Mouse (Mus musculus): ENCODE measurements at regions not wholly inside any gene's neighbourhood (a gene's known extent, or its start where the extent isn't known, plus 50 kb on each side); places are given as distances from the start of the nearest gene placed in this dataset.
A peak's percentile ranks its signal among the peaks of the same experiment; 100 is the strongest.

GRCm38 (mm10) chr4:52099187-52099586 is 339.9 kb upstream of the Smc2 start:
- Histone ChIP-seq H3K4me2 (no peak overlapping the region), H3K27me3 (no peaks in the 10 kb centered on the region), H3K27ac (replicated peaks) (no peak overlapping the region), H3K9me3 (no peaks in the 10 kb centered on the region), H3K9ac (no peak overlapping the region), H3K4me1 (replicated peaks) (no peaks in the 10 kb centered on the region), H3K4me3 (no peak overlapping the region), H3K36me3 (no peaks in the 10 kb centered on the region)
- no peak for ATAC-seq (ENCODE audit: low read depth)
- WGBS: 73% methylated on average over 3 of the region's 3 CpGs

- whole genome bisulfite sequencing: 83% methylated on average over 12 of the region's 12 CpGs
- ATAC-seq (ENCODE audit: low read depth): no peak
- Histone ChIP-seq H3K4me2 (no peak overlapping the region), H3K4me3 (no peak overlapping the region), H3K4me1 (replicated peaks) (no peaks in the 10 kb centered on the region), H3K27ac (replicated peaks) (no peak overlapping the region), H3K27me3 (no peaks in the 10 kb centered on the region), H3K36me3 (no peaks in the 10 kb centered on the region), H3K9ac (no peak overlapping the region), H3K9me3 (no peaks in the 10 kb centered on the region)
These were observed 333.2 kb upstream of the Smc2 start for GRCm38 (mm10) chr4:52105887-52106286.

- no peak for ATAC-seq (ENCODE audit: low read depth)
- Histone ChIP-seq H3K4me3 (no peak overlapping the region), H3K9ac (no peak overlapping the region), H3K4me1 (replicated peaks) (no peaks in the 10 kb centered on the region), H3K4me2 (no peak overlapping the region), H3K27me3 (no peaks in the 10 kb centered on the region), H3K27ac (replicated peaks) (no peak overlapping the region), H3K9me3 (no peaks in the 10 kb centered on the region), H3K36me3 (no peaks in the 10 kb centered on the region)
- WGBS: 67% methylated on average over 4 of the region's 4 CpGs
These were observed 321.2 kb upstream of the Smc2 start for GRCm38 (mm10) chr4:52117765-52118290.

- H3K4me2 ChIP-seq: no peak overlapping the region
- no peak overlapping the region for H3K9ac ChIP-seq
- no peaks in the 10 kb centered on the region for H3K27me3 ChIP-seq
- H3K27ac ChIP-seq (replicated peaks): no peak overlapping the region
- ATAC-seq (ENCODE audit: low read depth): no peak
- no peaks in the 10 kb centered on the region for H3K4me1 ChIP-seq (replicated peaks)
- H3K9me3 ChIP-seq: no peaks in the 10 kb centered on the region
- H3K4me3 ChIP-seq: no peak overlapping the region
- H3K36me3 ChIP-seq: no peaks in the 10 kb centered on the region
- 67% methylated on average over 3 of the region's 3 CpGs for WGBS
These were observed 320.5 kb upstream of the Smc2 start for GRCm38 (mm10) chr4:52118439-52119072.

GRCm38 (mm10) chr4:52152565-52153164 is 286.4 kb upstream of the Smc2 start:
- ATAC-seq (ENCODE audit: low read depth): no peak
- no peaks in the 10 kb centered on the region for H3K27me3 ChIP-seq
- H3K9me3 ChIP-seq: no peaks in the 10 kb centered on the region
- H3K9ac ChIP-seq: no peak overlapping the region
- H3K4me2 ChIP-seq: no peak overlapping the region
- no peaks in the 10 kb centered on the region for H3K4me1 ChIP-seq (replicated peaks)
- no peak overlapping the region for H3K4me3 ChIP-seq
- no peaks in the 10 kb centered on the region for H3K36me3 ChIP-seq
- no peak overlapping the region for H3K27ac ChIP-seq (replicated peaks)
- WGBS: 82% methylated on average over 6 of the region's 6 CpGs

- WGBS: 79% methylated on average over 4 of the region's 4 CpGs
- no peaks in the 10 kb centered on the region for H3K36me3 ChIP-seq
- no peak overlapping the region for H3K4me3 ChIP-seq
- no peak overlapping the region for H3K9ac ChIP-seq
- H3K27me3 ChIP-seq: no peaks in the 10 kb centered on the region
- H3K9me3 ChIP-seq: no peaks in the 10 kb centered on the region
- no peak overlapping the region for H3K27ac ChIP-seq (replicated peaks)
- H3K4me2 ChIP-seq: no peak overlapping the region
- H3K4me1 ChIP-seq (replicated peaks): no peaks in the 10 kb centered on the region
- no peak for ATAC-seq (ENCODE audit: low read depth)
These were observed 262.8 kb upstream of the Smc2 start for GRCm38 (mm10) chr4:52176240-52176639.

GRCm38 (mm10) chr4:52197777-52198176 is 241.3 kb upstream of the Smc2 start:
- no peaks in the 10 kb centered on the region for H3K4me1 ChIP-seq (replicated peaks)
- no peaks in the 10 kb centered on the region for H3K27me3 ChIP-seq
- H3K9ac ChIP-seq: no peak overlapping the region
- peak; percentile 75 for ATAC-seq (ENCODE audit: low read depth)
- no peaks in the 10 kb centered on the region for H3K9me3 ChIP-seq
- no peak overlapping the region for H3K27ac ChIP-seq (replicated peaks)
- no peak overlapping the region for H3K4me3 ChIP-seq
- no peak overlapping the region for H3K4me2 ChIP-seq
- 57% methylated on average over 3 of the region's 3 CpGs for WGBS
- no peaks in the 10 kb centered on the region for H3K36me3 ChIP-seq

GRCm38 (mm10) chr4:52210601-52211000 is 228.4 kb upstream of the Smc2 start:
- Histone ChIP-seq H3K4me2 (no peak overlapping the region), H3K4me3 (no peak overlapping the region), H3K4me1 (replicated peaks) (peaks cover 15% of the 10 kb centered on the region), H3K36me3 (no peaks in the 10 kb centered on the region), H3K27me3 (peaks cover 3% of the 10 kb centered on the region; the same call in 1 of the 2 replicates), H3K9me3 (no peaks in the 10 kb centered on the region), H3K9ac (no peak overlapping the region), H3K27ac (replicated peaks) (no peak overlapping the region)
- ATAC-seq (ENCODE audit: low read depth): no peak

- Histone ChIP-seq H3K9me3 (no peaks in the 10 kb centered on the region), H3K4me1 (replicated peaks) (peaks cover 15% of the 10 kb centered on the region), H3K4me3 (no peak overlapping the region), H3K4me2 (no peak overlapping the region), H3K27ac (replicated peaks) (no peak overlapping the region), H3K9ac (no peak overlapping the region), H3K36me3 (no peaks in the 10 kb centered on the region), H3K27me3 (peaks cover 3% of the 10 kb centered on the region; the same call in 1 of the 2 replicates)
- ATAC-seq (ENCODE audit: low read depth): peak; percentile 59
- WGBS: 12% methylated on average over 5 of the region's 5 CpGs
These were observed 228.0 kb upstream of the Smc2 start for GRCm38 (mm10) chr4:52211022-52211421.

GRCm38 (mm10) chr4:52213363-52213762 is 225.7 kb upstream of the Smc2 start:
- Histone ChIP-seq H3K4me1 (replicated peaks) (peaks cover 15% of the 10 kb centered on the region), H3K4me2 (no peak overlapping the region), H3K27ac (replicated peaks) (no peak overlapping the region), H3K4me3 (no peak overlapping the region), H3K36me3 (no peaks in the 10 kb centered on the region), H3K9me3 (no peaks in the 10 kb centered on the region), H3K27me3 (0 out of 2 replicates have a peak, but pooled peaks cover 3% of the 10 kb centered on the region), H3K9ac (no peak overlapping the region)
- WGBS: 27% methylated on average over 3 of the region's 3 CpGs
- peak; percentile 59 for ATAC-seq (ENCODE audit: low read depth)
